Mouse (Mus musculus) A20 (cell line): Measurements from ENCODE around the gene Kcng4.

Experiments
- DNase-seq: peaks from one replicate; pipeline ENCODE4 v3.0.0-alpha.2; 2011; ENCODE audit warnings: low read depth, low spot score

The Kcng4 gene

GRCm38 (mm10) chr8:119635378-119635777, at the start of gene Kcng4:
Gene Kcng4 (minus strand): TSS chr8:119635680.
- no peak for DNase-seq

GRCm38 (mm10) chr8:119679184-119679583, 43.7 kb upstream of the Kcng4 start:
- DNase-seq, result no peak

- DNase-seq, result peak; percentile 61
These were observed 42.8 kb upstream of the Kcng4 start for GRCm38 (mm10) chr8:119678138-119678843.

GRCm38 (mm10) chr8:119676389-119676788, 40.9 kb upstream of the Kcng4 start:
- peak; percentile 82 for DNase-seq

- no peak for DNase-seq
These were observed 40.0 kb upstream of the Kcng4 start for GRCm38 (mm10) chr8:119675457-119675856.

- peak; percentile 42 for DNase-seq
These were observed 38.6 kb upstream of the Kcng4 start for GRCm38 (mm10) chr8:119673976-119674555.

- DNase-seq, result no peak
These were observed 35.1 kb upstream of the Kcng4 start for GRCm38 (mm10) chr8:119670419-119671091.

GRCm38 (mm10) chr8:119669284-119669683, 33.8 kb upstream of the Kcng4 start:
- peak; percentile 70 for DNase-seq

GRCm38 (mm10) chr8:119668447-119668846, 33.0 kb upstream of the Kcng4 start:
- DNase-seq, result no peak

- DNase-seq, result no peak
These were observed 30.9 kb upstream of the Kcng4 start, which contains the start of gene Wfdc1 for GRCm38 (mm10) chr8:119666219-119666951. Gene Wfdc1 (plus strand): TSS chr8:119666365.

GRCm38 (mm10) chr8:119665270-119665669, 29.8 kb upstream of the Kcng4 start:
- no peak for DNase-seq

- no peak for DNase-seq
These were observed 28.0 kb upstream of the Kcng4 start for GRCm38 (mm10) chr8:119663440-119663839.

- no peak for DNase-seq
These were observed 26.4 kb upstream of the Kcng4 start for GRCm38 (mm10) chr8:119661892-119662291.

- DNase-seq, result no peak
These were observed 25.6 kb upstream of the Kcng4 start for GRCm38 (mm10) chr8:119661081-119661480.

GRCm38 (mm10) chr8:119656709-119657464, 21.4 kb upstream of the Kcng4 start:
- DNase-seq, result peak; percentile 54

GRCm38 (mm10) chr8:119651324-119651723, 15.8 kb upstream of the Kcng4 start:
- DNase-seq, result no peak

GRCm38 (mm10) chr8:119646846-119647245, 11.4 kb upstream of the Kcng4 start:
- no peak for DNase-seq

- DNase-seq, result no peak
These were observed 10.7 kb upstream of the Kcng4 start for GRCm38 (mm10) chr8:119646197-119646596.

GRCm38 (mm10) chr8:119644981-119645597, 9.6 kb upstream of the Kcng4 start:
- DNase-seq, result no peak

GRCm38 (mm10) chr8:119644429-119644960, 9.0 kb upstream of the Kcng4 start:
- DNase-seq, result no peak

GRCm38 (mm10) chr8:119642960-119643359, 7.5 kb upstream of the Kcng4 start:
- DNase-seq, result no peak
